Mouse (Mus musculus) kidney, postnatal 0 days (tissue): ENCODE data around the gene Nampt. TPM values are rescaled to one million over a fixed set of nuclear protein-coding genes. Genes with fewer than 3 reads are reported as not detected.

ENCODE experiments used
- ATAC-seq: fragments of 200-750 bp; cut with Nextera tagmentation; replicated peaks from 2 replicates; pipeline ENCODE4 v1.8.0; 2017; ENCODE audit warnings: low read depth, moderate number of reproducible peaks, moderate TSS enrichment, moderate library complexity; ENCODE audit not compliant: low FRiP score
- DNase-seq: peaks from one replicate; pipeline ENCODE4 v3.0.0-alpha.2; 2016; ENCODE audit warnings: low spot score
- H3K27ac ChIP-seq: fragments of 300-500 bp; sonication (generic); 2 replicates; pipeline ENCODE4 v1.5.1; 2014; ENCODE audit warnings: mild to moderate bottlenecking
- H3K27me3 ChIP-seq: fragments of 300-500 bp; sonication (generic); 2 replicates; pipeline ENCODE4 v1.6.1; 2014; ENCODE audit warnings: low read length, mixed read lengths; ENCODE audit not compliant: insufficient read depth
- H3K36me3 ChIP-seq: fragments of 300-500 bp; sonication (generic); 2 replicates; pipeline ENCODE4 v1.6.1; 2014; ENCODE audit warnings: low read length, mixed read lengths; ENCODE audit not compliant: insufficient read depth
- H3K4me1 ChIP-seq: fragments of 300-500 bp; sonication (generic); replicated peaks from 2 replicates; pipeline ENCODE4 v1.6.1; 2014; ENCODE audit warnings: antibody characterized with exemption, low read length, mixed read lengths; ENCODE audit not compliant: insufficient read depth
- H3K4me2 ChIP-seq: fragments of 300-500 bp; sonication (generic); 2 replicates; pipeline ENCODE4 v1.6.1; 2014; ENCODE audit warnings: mild to moderate bottlenecking, low read length, moderate library complexity, mixed read lengths
- H3K4me3 ChIP-seq: fragments of 300-500 bp; sonication (generic); replicated peaks from 2 replicates; pipeline ENCODE4 v1.5.1; 2014; ENCODE audit warnings: low read depth, low read length
- H3K9ac ChIP-seq: fragments of 300-500 bp; sonication (generic); 2 replicates; pipeline ENCODE4 v1.6.1; 2014; ENCODE audit warnings: low read depth, low read length
- H3K9me3 ChIP-seq: fragments of 300-500 bp; sonication (generic); replicated peaks from 2 replicates; pipeline ENCODE4 v1.6.1; 2016; ENCODE audit warnings: low read length, inconsistent platforms, mixed read lengths
- CTCF ChIP-seq: IDR thresholded peaks from 2 replicates; pipeline ENCODE4 v1.5.1; 2016; ENCODE audit warnings: antibody characterized with exemption, low read depth, mild to moderate bottlenecking, moderate library complexity
- WGBS: fragments of 180-500 bp; shearing (Covaris S2); extraction: QIAGEN DNeasy Blood & Tissue Kit; methylation state at CpG from one replicate; pipeline ENCODE4 v1.1.7; 2014; 5-methylcytosine and 5-hydroxymethylcytosine counted together
- polyA plus RNA-seq: library from polyadenylated mRNA; unstranded; fragments of >200 nt; fragmentation: Nextera tagmentation; extraction: Ambion mirVana; gene quantifications from 2 replicates; pipeline ENCODE4 v1.2.1, GENCODE M21; 2015

The Nampt gene
- polyA plus RNA-seq, 1 experiment from 2014 or later = 26.8 TPM

GRCm38 (mm10) chr12:32856707-32857511 is 37.6 kb downstream of the Nampt start:
- H3K27me3 ChIP-seq = no peaks in the 10 kb centered on the region
- no peaks in the 10 kb centered on the region for H3K36me3 ChIP-seq
- ATAC-seq (no peak), DNase-seq (peak; percentile 17)
- no peak overlapping the region for H3K4me2 ChIP-seq
- TF ChIP-seq CTCF = no peak
- WGBS = 70% methylated on average over 14 of the region's 14 CpGs
- H3K9ac ChIP-seq = no peak overlapping the region
- no peaks in the 10 kb centered on the region for H3K9me3 ChIP-seq
- no peaks in the 10 kb centered on the region for H3K4me1 ChIP-seq
- H3K4me3 ChIP-seq = no peak overlapping the region
- H3K27ac ChIP-seq = no peak overlapping the region

DNA sequence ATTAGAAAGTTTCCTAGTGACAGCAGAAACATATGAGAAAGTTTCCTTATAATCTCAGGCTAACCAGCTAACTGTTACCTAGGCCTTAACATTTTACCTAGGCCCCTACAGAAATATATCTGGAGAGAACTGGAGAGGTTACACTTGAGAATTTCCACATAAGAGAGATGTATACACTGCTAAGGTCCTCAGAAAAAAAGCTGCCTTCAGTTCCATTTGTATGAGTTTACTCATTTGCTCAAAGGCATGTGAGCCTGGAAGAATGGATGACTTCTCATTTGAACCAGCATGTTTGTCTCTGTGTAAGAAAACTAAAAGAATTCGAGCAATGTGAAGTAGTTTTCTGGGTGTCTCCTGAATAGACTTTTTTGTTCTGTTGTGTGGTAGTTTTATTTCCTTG is 39.1 kb downstream of the Nampt start:
- Histone ChIP-seq H3K4me3 (no peak overlapping the region), H3K9me3 (no peaks in the 10 kb centered on the region), H3K27ac (no peak overlapping the region), H3K4me1 (no peaks in the 10 kb centered on the region), H3K27me3 (no peaks in the 10 kb centered on the region), H3K4me2 (no peak overlapping the region), H3K9ac (no peak overlapping the region), H3K36me3 (no peaks in the 10 kb centered on the region)
- no peak for TF ChIP-seq CTCF
- ATAC-seq (no peak), DNase-seq (no peak)
- 72% methylated on average over 1 of the region's 1 CpGs for WGBS

DNA sequence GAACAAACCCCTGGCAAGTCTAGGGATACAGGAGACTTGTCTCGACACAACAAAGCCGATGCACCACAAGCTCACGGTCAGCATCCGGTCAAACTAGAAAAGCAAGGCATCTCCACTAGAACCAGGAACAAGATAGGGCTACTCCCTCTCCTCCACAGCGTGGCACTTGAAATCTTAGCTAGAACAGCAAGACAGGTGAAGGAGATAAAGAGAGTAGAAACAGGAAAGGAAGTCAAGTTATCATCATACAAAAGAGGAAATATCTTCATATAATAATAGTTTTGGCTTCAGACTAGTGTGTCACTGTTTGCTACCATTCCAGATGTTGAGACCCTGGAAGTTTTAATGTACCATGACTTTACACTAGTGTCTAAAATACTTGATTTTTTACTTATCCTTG is 41.5 kb downstream of the Nampt start:
- Histone ChIP-seq H3K4me3 (no peak overlapping the region), H3K4me1 (no peaks in the 10 kb centered on the region), H3K36me3 (no peaks in the 10 kb centered on the region), H3K9me3 (no peaks in the 10 kb centered on the region), H3K27ac (no peak overlapping the region), H3K27me3 (no peaks in the 10 kb centered on the region), H3K9ac (no peak overlapping the region), H3K4me2 (no peak overlapping the region)
- TF ChIP-seq CTCF = no peak
- DNase-seq (no peak), ATAC-seq (no peak)
- WGBS = 81% methylated on average over 5 of the region's 5 CpGs

DNA sequence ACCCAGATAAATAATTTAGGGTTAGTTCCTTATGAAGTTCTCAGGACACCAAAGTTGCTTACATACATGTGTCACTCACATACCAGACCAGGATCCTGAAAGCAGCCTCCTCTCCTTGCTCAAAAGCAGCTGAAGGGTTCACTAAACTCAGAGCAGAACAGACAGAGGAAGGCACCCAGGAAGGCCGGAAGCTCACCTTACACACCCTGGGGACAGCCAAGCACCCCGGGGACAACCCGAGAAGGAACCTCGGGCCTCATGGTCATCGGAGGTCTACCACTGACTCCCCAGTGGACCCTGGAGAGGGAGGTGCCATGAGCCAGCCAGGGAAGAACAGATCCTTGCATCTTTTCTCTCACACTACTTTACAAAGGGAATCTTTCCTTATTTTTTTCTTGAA is 51.5 kb downstream of the Nampt start:
- 86% methylated on average over 5 of the region's 5 CpGs for WGBS
- ATAC-seq = no peak

GRCm38 (mm10) chr12:32877500-32877899 is 58.2 kb downstream of the Nampt start:
- no peak for ATAC-seq
- H3K27me3 ChIP-seq = no peaks in the 10 kb centered on the region
- no peaks in the 10 kb centered on the region for H3K36me3 ChIP-seq
- no peaks in the 10 kb centered on the region for H3K4me1 ChIP-seq
- H3K9me3 ChIP-seq = no peaks in the 10 kb centered on the region
- H3K4me3 ChIP-seq = no peak overlapping the region
- no peak overlapping the region for H3K27ac ChIP-seq
- TF ChIP-seq CTCF = no peak
- no peak overlapping the region for H3K4me2 ChIP-seq
- 65% methylated on average over 9 of the region's 9 CpGs for WGBS
- H3K9ac ChIP-seq = no peak overlapping the region
- DNase-seq = no peak

More for the DNA sequence above, 51.5 kb downstream of the Nampt start:
- no peak overlapping the region for H3K4me2 ChIP-seq
- no peak for TF ChIP-seq CTCF
- H3K27me3 ChIP-seq = no peaks in the 10 kb centered on the region
- no peak overlapping the region for H3K4me3 ChIP-seq
- H3K36me3 ChIP-seq = no peaks in the 10 kb centered on the region
- H3K27ac ChIP-seq = no peak overlapping the region
- no peaks in the 10 kb centered on the region for H3K9me3 ChIP-seq
- no peaks in the 10 kb centered on the region for H3K4me1 ChIP-seq
- DNase-seq = no peak
- H3K9ac ChIP-seq = no peak overlapping the region

DNA sequence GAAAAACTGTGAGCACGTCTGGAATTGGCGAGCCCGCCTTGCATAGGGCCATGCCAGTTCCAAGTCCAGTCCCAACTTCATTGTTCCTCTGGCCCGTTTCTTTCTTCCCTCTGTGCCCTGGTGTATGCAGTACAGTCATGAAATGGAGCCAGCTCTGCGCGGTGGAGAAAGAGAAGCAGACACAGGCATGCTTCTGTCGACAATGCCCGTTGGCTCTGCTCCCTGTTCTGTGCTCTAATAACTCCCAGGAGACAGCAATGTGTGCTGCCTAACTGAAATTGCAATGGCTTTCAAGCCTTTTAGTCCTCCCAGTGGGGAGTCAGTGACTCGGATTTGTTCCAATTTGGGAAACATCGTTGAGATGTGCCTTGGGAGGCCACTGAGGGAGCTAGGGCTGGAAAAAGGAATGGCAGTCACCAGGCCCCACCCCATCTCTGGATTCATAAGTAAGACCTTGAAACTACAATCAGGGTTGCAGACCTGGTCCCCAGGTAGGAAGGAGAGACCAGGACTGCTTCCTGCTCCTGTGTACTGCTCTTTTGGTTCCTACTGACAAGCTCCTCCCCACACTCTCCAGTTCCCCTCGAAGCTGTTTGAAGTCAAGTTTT is 58.7 kb downstream of the Nampt start:
- Histone ChIP-seq H3K4me3 (no peak overlapping the region), H3K9ac (no peak overlapping the region), H3K27me3 (no peaks in the 10 kb centered on the region), H3K4me2 (no peak overlapping the region), H3K9me3 (no peaks in the 10 kb centered on the region), H3K4me1 (no peaks in the 10 kb centered on the region), H3K27ac (no peak overlapping the region), H3K36me3 (no peaks in the 10 kb centered on the region)
- no peak for TF ChIP-seq CTCF
- WGBS = 85% methylated on average over 11 of the region's 11 CpGs
- ATAC-seq (no peak), DNase-seq (no peak)
